ENCODE assay signal across 24 mouse cellular contexts in the genomic region with DNA sequence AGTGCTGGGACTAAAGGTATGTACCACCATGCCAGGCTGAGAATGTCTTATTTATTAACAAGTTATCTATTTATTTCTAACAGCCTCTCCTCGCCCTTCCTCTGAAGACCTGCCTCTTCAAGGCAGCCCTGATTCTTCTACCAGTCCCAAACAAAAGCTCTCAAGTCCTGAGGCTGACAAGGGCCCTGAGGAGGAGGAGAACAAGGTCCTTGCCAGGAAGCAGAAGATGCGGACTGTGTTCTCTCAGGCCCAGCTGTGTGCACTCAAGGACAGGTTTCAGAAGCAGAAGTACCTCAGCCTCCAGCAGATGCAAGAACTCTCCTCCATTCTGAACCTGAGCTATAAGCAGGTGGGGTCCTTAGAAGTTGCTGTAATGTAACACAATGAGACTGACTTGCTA. TPM values are rescaled to one million over a fixed set of nuclear protein-coding genes. Genes with fewer than 3 reads are reported as not detected.
DNase-seq lines count a peak whose midpoint lies in the region; ATAC-seq and TF ChIP-seq lines count a peak whose summit lies in the region.
"Had no signal": no experiment of that assay in that cellular context is flagged by ENCODE, and none has a peak within 500 bp of the region (broad histone marks: within the 10 kb centered on the region; RNA-seq: fewer than 3 reads in every experiment).

No protein-coding gene starts in this region.

- no peak for ATAC-seq in lung, postnatal 0 days
- ATAC-seq: activated CD4-positive, CD25-positive, alpha-beta regulatory T cell, adult 4 months; forebrain, embryonic 13.5 days; forebrain, embryonic 15.5 days; forebrain, postnatal 0 days; Patski had no signal

- H3K36me3 ChIP-seq in E14TG2a.4 (ENCODE audit: insufficient read depth, low read length), result peaks cover 70% of the 10 kb centered on the region
- no peaks in the 10 kb centered on the region for H3K36me3 ChIP-seq in lung, postnatal 0 days (ENCODE audit: insufficient read depth, low read length)
- H3K36me3 ChIP-seq: embryonic facial prominence, embryonic 10.5 days; embryonic facial prominence, embryonic 12.5 days; forebrain, embryonic 15.5 days; G1E had no signal

- H3K9ac ChIP-seq in lung, postnatal 0 days (replicated peaks; ENCODE audit: low read depth), result no peak overlapping the region
- H3K9ac ChIP-seq: embryonic facial prominence, embryonic 12.5 days; forebrain, embryonic 13.5 days; forebrain, embryonic 15.5 days; forebrain, postnatal 0 days had no signal

- 71% methylated on average over 2 of the region's 2 CpGs for WGBS in lung, postnatal 0 days

- no peak for TF ChIP-seq EP300 in lung, postnatal 0 days (IDR thresholded peaks at IDR 0.05)

- peak overlapping the region; percentile 87 for H3K4me3 ChIP-seq in E14TG2a.4 (replicated peaks; ENCODE audit: low read length)
- no peak overlapping the region for H3K4me3 ChIP-seq in lung, postnatal 0 days (ENCODE audit: low read depth, low read length)
- H3K4me3 ChIP-seq: embryonic facial prominence, embryonic 10.5 days; embryonic facial prominence, embryonic 12.5 days; forebrain, embryonic 13.5 days; forebrain, embryonic 15.5 days had no signal

- no peak overlapping the region for H3K27ac ChIP-seq in lung, postnatal 0 days (ENCODE audit: low read length)
- H3K27ac ChIP-seq: embryonic facial prominence, embryonic 10.5 days; embryonic facial prominence, embryonic 12.5 days; forebrain, embryonic 13.5 days; forebrain, embryonic 15.5 days had no signal

- H3K4me1 ChIP-seq in E14TG2a.4 (replicated peaks; ENCODE audit: low read depth, low read length), result peaks cover 51% of the 10 kb centered on the region
- no peaks in the 10 kb centered on the region for H3K4me1 ChIP-seq in lung, postnatal 0 days (ENCODE audit: insufficient read depth, low read depth, low read length)
- H3K4me1 ChIP-seq: forebrain, embryonic 13.5 days; forebrain, embryonic 15.5 days had no signal

- no peaks in the 10 kb centered on the region for H3K9me3 ChIP-seq in E14TG2a.4 (ENCODE audit: low read length)
- H3K9me3 ChIP-seq in lung, postnatal 0 days (ENCODE audit: low read length), result no peaks in the 10 kb centered on the region
- H3K9me3 ChIP-seq: embryonic facial prominence, embryonic 10.5 days; embryonic facial prominence, embryonic 12.5 days; forebrain, embryonic 13.5 days; forebrain, embryonic 15.5 days; G1E had no signal

- peak; percentile 30 for DNase-seq in A20 (ENCODE audit: low read depth, low spot score)
- peak; percentile 61 for DNase-seq in ES-CJ7 (ENCODE audit: low read depth, low spot score)
- DNase-seq in ZHBTc4 (ENCODE audit: low read depth, low spot score), result peak; percentile 54
- no peak for DNase-seq in lung, postnatal 0 days (ENCODE audit: low spot score)
- no peak for DNase-seq in gastrocnemius, postnatal 4 days (ENCODE audit: low spot score in 2 of 2)
- DNase-seq in B cell, adult 2 months, result no peak
- DNase-seq: adrenal gland, adult 8-10 months; adrenal gland, postnatal 14 days; adrenal gland, postnatal 36 days; cerebellum, adult 11-12 months; cerebellum, adult 2 months; cerebellum, adult 9-10 months; cerebellum, postnatal 10 days; cerebellum, postnatal 25 days; forebrain, postnatal 0 days had no signal

- no peaks in the 10 kb centered on the region for H3K27me3 ChIP-seq in E14TG2a.4 (ENCODE audit: insufficient read depth, low read length)
- no peaks in the 10 kb centered on the region for H3K27me3 ChIP-seq in lung, postnatal 0 days (replicated peaks; ENCODE audit: insufficient read depth, low read length)
- H3K27me3 ChIP-seq: Patski had no signal

- no peak overlapping the region for H3K4me2 ChIP-seq in lung, postnatal 0 days (replicated peaks; ENCODE audit: low read depth, low read length)
- H3K4me2 ChIP-seq: embryonic facial prominence, embryonic 12.5 days; forebrain, embryonic 13.5 days; forebrain, embryonic 15.5 days had no signal

- TF ChIP-seq CTCF in E14TG2a.4 (conservative IDR thresholded peaks at IDR 0.05; ENCODE audit: low read length), result no peak
- TF ChIP-seq CTCF in lung, postnatal 0 days (IDR thresholded peaks at IDR 0.05), result no peak

RNA-seq across cellular contexts. Expression of gene Nanog, which starts 4.2 kb away (rescaled TPM):
- 0.24 and 0.36 TPM in 2 replicates for polyA plus RNA-seq in lung, postnatal 0 days (2015; fragmentation: Nextera tagmentation; extraction: Ambion mirVana)
- not detected for total RNA-seq in gastrocnemius, postnatal 4 days (2021)
- total RNA-seq: adrenal gland, adult 18-20 months; adrenal gland, adult 8-10 months; adrenal gland, postnatal 14 days; adrenal gland, postnatal 36 days; forebrain, postnatal 0 days had no signal
- polyA plus RNA-seq: embryonic facial prominence, embryonic 10.5 days; G1E had no signal

Comparison
In these comparisons a context has a peak if more than half of its experiments do, and no peak if none do; other contexts are left out.
1. DNase-seq: peak in A20 (single experiment), ES-CJ7 (single experiment) and ZHBTc4 (single experiment); none in lung, postnatal 0 days (single experiment), gastrocnemius, postnatal 4 days (0 of 2) and B cell, adult 2 months (0 of 2).